Mouse (Mus musculus): ENCODE measurements around the gene Arhgap28.

DNA sequence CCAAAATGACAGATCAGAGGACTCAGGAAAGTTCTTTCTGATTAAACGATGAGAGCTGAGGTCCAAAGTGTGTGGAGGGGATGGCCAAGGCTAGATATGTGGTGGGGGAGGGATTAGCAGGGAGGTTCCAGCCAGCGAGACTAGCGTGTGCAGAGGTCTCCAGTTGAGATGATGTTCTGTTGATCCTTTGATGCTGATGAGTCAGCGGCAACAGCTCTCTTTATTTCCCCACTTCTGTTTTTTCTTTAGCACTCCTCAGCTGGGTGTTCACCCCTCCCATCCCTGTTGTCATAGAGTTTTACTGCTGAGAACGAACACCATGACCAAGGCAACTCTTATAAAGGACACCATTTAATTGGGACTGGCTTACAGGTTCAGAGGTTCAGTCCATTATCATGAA, 25.6 kb upstream of the Arhgap28 start:
- no peak for TF ChIP-seq CTCF (IDR thresholded peaks at IDR 0.05; ENCODE audit: control insufficient read depth, insufficient read depth, insufficient replicate concordance, low read depth, low read length)
- no peak for TF ChIP-seq POLR2A (IDR thresholded peaks at IDR 0.05; ENCODE audit: control insufficient read depth, low read depth, low read length)
